Mouse (Mus musculus) testis, adult 2 months (tissue): ENCODE results near the gene Plbd2.

Experiments
- CTCF ChIP-seq: fragments of 200-500 bp; IDR thresholded peaks from 2 replicates; pipeline ENCODE4 v1.5.1; 2012; ENCODE audit warnings: low read depth, mild to moderate bottlenecking, inconsistent platforms, low read length, moderate library complexity; ENCODE audit not compliant: control insufficient read depth, insufficient read depth, insufficient replicate concordance
- POLR2A ChIP-seq: fragments of 200-500 bp; IDR thresholded peaks from 2 replicates; pipeline ENCODE4 v1.6.1; 2012; ENCODE audit warnings: low read depth, mild to moderate bottlenecking, inconsistent platforms, low read length, moderate library complexity; ENCODE audit not compliant: control insufficient read depth

DNA sequence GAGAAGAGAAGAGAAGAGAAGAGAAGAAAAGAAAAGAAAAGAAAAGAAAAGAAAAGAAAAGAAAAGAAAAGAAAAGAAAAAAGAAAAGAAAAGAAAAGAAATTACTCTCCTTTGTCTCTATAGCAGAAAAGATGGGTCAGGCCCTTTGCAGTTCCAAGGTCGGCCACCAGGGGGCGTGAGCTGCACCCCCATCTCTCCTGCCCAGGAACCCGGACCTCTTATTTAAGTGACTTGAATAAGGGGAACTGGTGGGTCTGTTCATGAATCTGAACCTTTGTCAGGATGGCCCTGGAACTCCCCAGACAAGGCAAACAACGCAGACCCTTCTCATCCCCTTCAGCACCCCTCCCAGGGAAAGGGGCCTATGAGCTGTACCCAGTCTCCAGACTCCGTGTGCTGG lies 38.4 kb downstream of the Plbd2 start:
- no peak for TF ChIP-seq POLR2A
- TF ChIP-seq CTCF: peak; percentile 91
